Mouse (Mus musculus): ENCODE data around the gene Ror1. TPM values are rescaled to one million over a fixed set of nuclear protein-coding genes. Genes with fewer than 3 reads are reported as not detected.
A peak's percentile ranks its signal among the peaks of the same experiment; 100 is the strongest.

The Ror1 gene
- 1.8 and 2.4 TPM in 2 replicates for total RNA-seq (2014; rRNA removed)
- 0.80 and 0.93 TPM in 2 replicates for polyA plus RNA-seq (2015; fragmentation: Nextera tagmentation; extraction: Ambion mirVana)

- WGBS, result under 1% methylated on average over 76 of the region's 76 CpGs
These were observed at the start of gene Ror1 for GRCm38 (mm10) chr4:100095685-100096595. TSS of gene Ror1 (plus strand) at chr4:100095791.

DNA sequence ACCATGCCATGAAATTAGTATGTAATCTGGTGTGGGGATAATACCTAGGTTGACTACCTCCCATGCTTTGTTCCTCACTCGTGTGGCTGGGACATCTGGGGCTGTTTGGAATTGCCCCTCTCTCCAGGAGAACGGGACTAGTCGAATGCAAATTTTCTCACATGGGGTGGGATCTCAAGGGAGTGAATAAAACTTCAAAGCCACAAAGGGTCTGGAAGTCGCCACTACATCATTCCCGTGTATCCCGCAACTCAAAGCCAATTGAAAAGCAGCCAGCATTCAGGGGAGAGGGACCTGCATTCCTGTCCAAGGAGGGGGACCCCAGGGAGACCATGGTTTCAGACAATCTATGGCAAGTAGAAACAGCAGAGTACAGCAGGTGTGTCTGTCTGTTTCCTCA, 48.5 kb upstream of the Ror1 start:
- Histone ChIP-seq H3K4me2 (ENCODE audit: low read depth) (no peak overlapping the region), H3K36me3 (ENCODE audit: insufficient read depth) (no peaks in the 10 kb centered on the region), H3K9me3 (ENCODE audit: low read length) (no peaks in the 10 kb centered on the region), H3K4me3 (ENCODE audit: low read depth, low read length) (no peak overlapping the region), H3K27me3 (ENCODE audit: insufficient read depth, low read length) (no peaks in the 10 kb centered on the region), H3K27ac (ENCODE audit: low read depth, low read length) (no peak overlapping the region), H3K4me1 (ENCODE audit: insufficient read depth) (no peaks in the 10 kb centered on the region), H3K9ac (no peak overlapping the region)
- no peak for DNase-seq
- ATAC-seq, result no peak
- 41% methylated on average over 6 of the region's 6 CpGs for WGBS
- no peak for TF ChIP-seq CTCF (IDR thresholded peaks at IDR 0.05; ENCODE audit: low read depth)

More at GRCm38 (mm10) chr4:100095685-100096595, at the start of gene Ror1:
- H3K9me3 ChIP-seq (ENCODE audit: low read length), result no peaks in the 10 kb centered on the region
- H3K9ac ChIP-seq, result peak within 1 kb of the TSS; percentile 46
- H3K27ac ChIP-seq (ENCODE audit: low read depth, low read length), result 0 out of 2 replicates have a peak within 1 kb of the TSS, but pooled peaks have one; percentile 15
- DNase-seq, result peak; percentile 84
- H3K4me2 ChIP-seq (ENCODE audit: low read depth), result peak within 1 kb of the TSS; percentile 98
- TF ChIP-seq CTCF (IDR thresholded peaks at IDR 0.05; ENCODE audit: low read depth), result peak; percentile 81
- peak within 1 kb of the TSS; percentile 54 for H3K4me3 ChIP-seq (ENCODE audit: low read depth, low read length)
- peak; percentile 95 for ATAC-seq
- H3K27me3 ChIP-seq (ENCODE audit: insufficient read depth, low read length), result peaks cover 13% of the 10 kb centered on the region; the same call in 1 of the 2 replicates
- H3K4me1 ChIP-seq (ENCODE audit: insufficient read depth), result no peaks in the 10 kb centered on the region
- H3K36me3 ChIP-seq (ENCODE audit: insufficient read depth), result no peaks in the 10 kb centered on the region

- no peaks in the 10 kb centered on the region for H3K36me3 ChIP-seq (ENCODE audit: insufficient read depth)
- no peak overlapping the region for H3K27ac ChIP-seq (ENCODE audit: low read depth, low read length)
- H3K4me2 ChIP-seq (ENCODE audit: low read depth), result no peak overlapping the region
- no peaks in the 10 kb centered on the region for H3K4me1 ChIP-seq (ENCODE audit: insufficient read depth)
- TF ChIP-seq CTCF (IDR thresholded peaks at IDR 0.05; ENCODE audit: low read depth), result no peak
- no peak overlapping the region for H3K4me3 ChIP-seq (ENCODE audit: low read depth, low read length)
- H3K9ac ChIP-seq, result no peak overlapping the region
- no peak for DNase-seq
- H3K27me3 ChIP-seq (ENCODE audit: insufficient read depth, low read length), result no peaks in the 10 kb centered on the region
- 60% methylated on average over 7 of the region's 7 CpGs for WGBS
- H3K9me3 ChIP-seq (ENCODE audit: low read length), result no peaks in the 10 kb centered on the region
- no peak for ATAC-seq
These were observed 47.1 kb upstream of the Ror1 start for GRCm38 (mm10) chr4:100048351-100048950.

DNA sequence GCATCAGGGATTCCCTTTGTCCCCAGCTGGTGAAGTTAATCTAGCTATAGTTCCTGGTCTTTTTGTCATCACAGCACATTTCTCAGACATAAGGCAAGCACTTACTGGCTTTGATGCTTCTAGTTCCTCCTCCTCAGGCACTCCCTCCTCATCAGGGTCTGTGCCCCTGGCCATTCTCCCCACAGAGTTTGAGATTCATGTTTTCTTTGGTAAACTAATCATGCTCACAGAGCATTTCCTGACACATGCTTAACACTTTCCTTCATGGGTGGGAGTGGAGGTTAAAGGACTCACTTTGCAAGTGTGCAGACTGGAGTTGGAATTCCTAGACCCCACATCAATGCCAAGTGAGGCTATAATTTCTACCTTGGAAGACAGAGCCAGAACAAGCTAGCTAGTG, 43.8 kb upstream of the Ror1 start:
- no peak for DNase-seq
- Histone ChIP-seq H3K4me2 (ENCODE audit: low read depth) (no peak overlapping the region), H3K27me3 (ENCODE audit: insufficient read depth, low read length) (no peaks in the 10 kb centered on the region), H3K9ac (no peak overlapping the region), H3K4me3 (ENCODE audit: low read depth, low read length) (no peak overlapping the region), H3K27ac (ENCODE audit: low read depth, low read length) (no peak overlapping the region), H3K36me3 (ENCODE audit: insufficient read depth) (no peaks in the 10 kb centered on the region), H3K4me1 (ENCODE audit: insufficient read depth) (no peaks in the 10 kb centered on the region), H3K9me3 (ENCODE audit: low read length) (no peaks in the 10 kb centered on the region)
- TF ChIP-seq CTCF (IDR thresholded peaks at IDR 0.05; ENCODE audit: low read depth), result no peak
- ATAC-seq, result no peak

DNA sequence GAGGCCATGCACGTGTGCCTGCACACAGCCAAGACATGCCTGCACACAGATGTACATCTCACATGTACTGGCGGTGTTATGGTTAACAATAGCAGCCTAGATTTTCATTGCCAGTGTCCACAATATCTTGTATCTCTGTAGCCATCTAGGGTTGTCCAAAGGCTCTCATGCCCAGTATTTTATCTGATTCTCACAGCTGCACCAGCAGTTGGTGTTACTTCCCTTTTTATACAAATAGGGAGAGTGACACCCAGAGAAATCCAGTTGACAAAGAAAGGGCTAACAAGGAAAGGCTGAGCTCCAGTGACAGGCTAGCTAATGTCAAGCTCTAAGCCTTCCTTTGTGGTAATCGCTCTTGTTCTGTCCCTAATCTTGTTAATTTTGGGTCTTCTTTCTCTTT, 43.3 kb upstream of the Ror1 start:
- no peaks in the 10 kb centered on the region for H3K4me1 ChIP-seq (ENCODE audit: insufficient read depth)

GRCm38 (mm10) chr4:100056046-100056445, 39.5 kb upstream of the Ror1 start:
- TF ChIP-seq CTCF (IDR thresholded peaks at IDR 0.05; ENCODE audit: low read depth), result no peak
- DNase-seq, result peak; percentile 32
- Histone ChIP-seq H3K4me3 (ENCODE audit: low read depth, low read length) (no peak overlapping the region), H3K9me3 (ENCODE audit: low read length) (no peaks in the 10 kb centered on the region), H3K4me1 (ENCODE audit: insufficient read depth) (no peaks in the 10 kb centered on the region), H3K9ac (no peak overlapping the region), H3K27ac (ENCODE audit: low read depth, low read length) (no peak overlapping the region), H3K36me3 (ENCODE audit: insufficient read depth) (no peaks in the 10 kb centered on the region), H3K4me2 (ENCODE audit: low read depth) (no peak overlapping the region), H3K27me3 (ENCODE audit: insufficient read depth, low read length) (no peaks in the 10 kb centered on the region)
- no peak for ATAC-seq
- WGBS, result 58% methylated on average over 9 of the region's 9 CpGs

More for the DNA sequence above, 43.3 kb upstream of the Ror1 start:
- DNase-seq, result no peak
- Histone ChIP-seq H3K4me2 (ENCODE audit: low read depth) (no peak overlapping the region), H3K27ac (ENCODE audit: low read depth, low read length) (no peak overlapping the region), H3K36me3 (ENCODE audit: insufficient read depth) (no peaks in the 10 kb centered on the region), H3K27me3 (ENCODE audit: insufficient read depth, low read length) (no peaks in the 10 kb centered on the region), H3K4me3 (ENCODE audit: low read depth, low read length) (no peak overlapping the region), H3K9me3 (ENCODE audit: low read length) (no peaks in the 10 kb centered on the region), H3K9ac (no peak overlapping the region)
- 47% methylated on average over 3 of the region's 3 CpGs for WGBS
- TF ChIP-seq CTCF (IDR thresholded peaks at IDR 0.05; ENCODE audit: low read depth), result no peak
- ATAC-seq, result no peak

GRCm38 (mm10) chr4:100056446-100056845, 39.1 kb upstream of the Ror1 start:
- no peak for ATAC-seq
- no peak for DNase-seq
- Histone ChIP-seq H3K4me2 (ENCODE audit: low read depth) (no peak overlapping the region), H3K9me3 (ENCODE audit: low read length) (no peaks in the 10 kb centered on the region), H3K27me3 (ENCODE audit: insufficient read depth, low read length) (no peaks in the 10 kb centered on the region; the same call in 1 of the 2 replicates), H3K4me1 (ENCODE audit: insufficient read depth) (no peaks in the 10 kb centered on the region), H3K36me3 (ENCODE audit: insufficient read depth) (no peaks in the 10 kb centered on the region), H3K27ac (ENCODE audit: low read depth, low read length) (no peak overlapping the region), H3K9ac (no peak overlapping the region), H3K4me3 (ENCODE audit: low read depth, low read length) (no peak overlapping the region)
- 81% methylated on average over 4 of the region's 4 CpGs for WGBS
- TF ChIP-seq CTCF (IDR thresholded peaks at IDR 0.05; ENCODE audit: low read depth), result no peak
